Mouse (Mus musculus) hindbrain, embryonic 15.5 days (tissue): ENCODE measurements around the gene Hoxd3. TPM values are rescaled to one million over a fixed set of nuclear protein-coding genes. Genes with fewer than 3 reads are reported as not detected.

ENCODE experiments used
- ATAC-seq: fragments of 200-750 bp; cut with Nextera tagmentation; 2 replicates; pipeline ENCODE4 v1.8.0; 2017; ENCODE audit warnings: low read depth, moderate number of reproducible peaks, moderate TSS enrichment; ENCODE audit not compliant: low FRiP score
- H3K27ac ChIP-seq: fragments of 300-500 bp; sonication (generic); replicated peaks from 2 replicates; pipeline ENCODE4 v1.5.1; 2015; ENCODE audit warnings: mild to moderate bottlenecking, inconsistent platforms
- H3K27me3 ChIP-seq: fragments of 300-500 bp; sonication (generic); 2 replicates; pipeline ENCODE4 v1.6.1; 2015; ENCODE audit warnings: control low read depth, inconsistent platforms
- H3K36me3 ChIP-seq: fragments of 300-500 bp; sonication (generic); 2 replicates; pipeline ENCODE4 v1.6.1; 2015; ENCODE audit warnings: control low read depth, inconsistent platforms
- H3K4me1 ChIP-seq: fragments of 300-500 bp; sonication (generic); replicated peaks from 2 replicates; pipeline ENCODE4 v1.6.1; 2015; ENCODE audit warnings: control low read depth, inconsistent platforms
- H3K4me2 ChIP-seq: fragments of 300-500 bp; sonication (generic); 2 replicates; pipeline ENCODE4 v1.6.1; 2015; ENCODE audit warnings: moderate library complexity, mild to moderate bottlenecking, inconsistent platforms
- H3K4me3 ChIP-seq: fragments of 300-500 bp; sonication (generic); 2 replicates; pipeline ENCODE4 v1.5.1; 2015; ENCODE audit warnings: mild to moderate bottlenecking, inconsistent platforms
- H3K9ac ChIP-seq: fragments of 300-500 bp; sonication (generic); 2 replicates; pipeline ENCODE4 v1.6.1; 2015; ENCODE audit warnings: inconsistent platforms
- H3K9me3 ChIP-seq: fragments of 300-500 bp; sonication (generic); 2 replicates; pipeline ENCODE4 v1.6.1; 2016; ENCODE audit warnings: control low read depth, inconsistent platforms
- WGBS: fragments of 180-500 bp; shearing (Covaris S2); methylation state at CpG from one replicate; pipeline ENCODE4 v1.1.7; 2015; 5-methylcytosine and 5-hydroxymethylcytosine counted together
- polyA plus RNA-seq: library from polyadenylated mRNA; unstranded; fragments of >200 nt; fragmentation: Nextera tagmentation; extraction: Ambion mirVana; gene quantifications from 2 replicates; pipeline ENCODE4 v1.2.1, GENCODE M21; 2015

The Hoxd3 gene
- polyA plus RNA-seq, 1 experiment from 2014 or later, result 49.4 TPM

DNA sequence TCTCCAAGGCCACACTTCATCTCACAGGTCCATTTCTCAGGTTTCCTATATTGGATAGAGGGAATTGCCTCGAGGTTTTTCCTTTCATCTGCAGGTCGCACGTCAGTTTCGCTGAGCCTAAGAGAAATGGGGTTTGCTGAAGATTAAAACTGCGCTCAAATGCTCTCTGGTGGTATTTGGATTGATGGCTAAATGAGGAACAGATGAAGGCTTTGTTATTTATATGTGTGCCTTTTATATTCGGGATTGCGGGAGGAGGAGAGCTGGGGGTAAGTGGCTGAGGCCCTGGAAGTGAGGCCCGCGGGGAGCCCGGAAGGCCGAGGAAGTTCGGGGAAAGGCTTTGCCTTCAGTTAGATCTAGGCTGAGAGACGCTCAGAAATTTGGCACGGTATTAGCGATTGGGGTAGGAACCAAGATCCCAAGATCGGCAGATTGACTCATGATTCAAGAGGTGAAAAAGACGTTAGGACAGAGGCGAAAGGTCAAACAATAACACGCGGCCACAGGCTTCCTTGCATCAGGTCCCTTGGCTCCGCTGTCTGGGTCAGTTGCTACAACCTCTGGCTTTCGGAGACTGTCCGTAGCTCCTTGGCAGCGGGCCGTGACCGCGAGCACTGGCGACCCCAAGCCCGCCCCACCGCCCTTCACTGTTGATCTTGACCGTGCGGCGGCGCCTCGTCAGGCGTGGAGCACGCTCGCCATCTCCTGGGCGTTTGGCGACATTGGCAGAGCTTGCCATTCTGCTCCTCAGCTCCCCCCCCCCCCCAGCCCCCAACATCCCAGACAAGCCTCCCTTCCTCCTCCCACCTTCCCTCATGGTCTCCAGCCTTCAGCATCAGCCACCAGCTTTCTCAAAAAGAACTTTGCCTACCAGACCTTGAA lies 39.0 kb upstream of the Hoxd3 start:
- Histone ChIP-seq H3K9ac (no peak overlapping the region), H3K4me3 (peak overlapping the region; percentile 30), H3K9me3 (no peaks in the 10 kb centered on the region), H3K27me3 (peaks cover 95% of the 10 kb centered on the region), H3K36me3 (no peaks in the 10 kb centered on the region), H3K4me1 (peaks cover 13% of the 10 kb centered on the region), H3K27ac (no peak overlapping the region), H3K4me2 (peak overlapping the region; percentile 54)
- no peak; the same call in 1 of the 2 replicates for ATAC-seq
- WGBS, result 2% methylated on average over 40 of the region's 40 CpGs

GRCm38 (mm10) chr2:74673835-74674425 lies 37.8 kb upstream of the Hoxd3 start:
- 1% methylated on average over 23 of the region's 24 CpGs for WGBS
- Histone ChIP-seq H3K9ac (no peak overlapping the region), H3K4me1 (peaks cover 6% of the 10 kb centered on the region), H3K27ac (no peak overlapping the region), H3K9me3 (no peaks in the 10 kb centered on the region), H3K36me3 (no peaks in the 10 kb centered on the region), H3K4me2 (no peak overlapping the region), H3K4me3 (no peak overlapping the region), H3K27me3 (peaks cover 95% of the 10 kb centered on the region)
- no peak for ATAC-seq

DNA sequence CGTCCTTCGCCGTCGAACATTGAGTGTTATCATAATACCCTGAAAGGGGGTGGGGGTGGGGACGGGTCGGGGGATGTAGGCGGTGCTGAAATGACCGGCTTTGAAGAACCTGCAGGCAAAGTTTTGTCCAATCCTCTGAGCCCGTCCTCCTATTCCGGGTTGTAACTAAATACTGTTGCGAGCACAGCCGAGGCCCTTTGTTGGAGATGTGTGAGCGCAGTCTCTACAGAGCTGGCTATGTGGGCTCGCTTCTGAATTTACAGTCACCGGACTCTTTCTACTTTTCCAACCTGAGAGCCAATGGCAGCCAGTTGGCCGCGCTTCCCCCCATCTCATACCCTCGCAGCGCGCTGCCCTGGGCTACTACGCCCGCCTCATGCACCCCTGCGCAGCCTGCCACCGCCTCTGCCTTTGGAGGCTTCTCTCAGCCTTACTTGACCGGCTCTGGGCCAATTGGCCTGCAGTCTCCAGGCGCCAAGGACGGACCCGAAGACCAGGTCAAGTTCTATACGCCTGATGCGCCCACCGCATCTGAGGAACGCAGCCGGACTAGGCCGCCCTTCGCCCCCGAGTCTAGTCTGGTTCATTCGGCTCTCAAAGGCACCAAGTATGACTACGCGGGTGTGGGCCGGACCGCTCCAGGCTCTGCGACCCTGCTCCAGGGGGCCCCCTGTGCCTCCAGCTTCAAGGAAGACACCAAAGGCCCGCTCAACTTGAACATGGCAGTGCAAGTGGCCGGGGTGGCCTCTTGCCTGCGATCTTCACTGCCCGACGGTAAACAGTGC lies 36.7 kb upstream of the Hoxd3 start, which contains the start of gene Hoxd12:
Gene Hoxd12 (plus strand): TSS at position 133 of the 785 bp plus-strand sequence.
- ATAC-seq, result no peak
- Histone ChIP-seq H3K4me2 (no peak within 1 kb of the TSS), H3K4me3 (no peak within 1 kb of the TSS), H3K4me1 (peaks cover 6% of the 10 kb centered on the region), H3K9ac (no peak within 1 kb of the TSS), H3K27ac (no peak within 1 kb of the TSS), H3K9me3 (no peaks in the 10 kb centered on the region), H3K36me3 (no peaks in the 10 kb centered on the region), H3K27me3 (peaks cover 97% of the 10 kb centered on the region)
- 2% methylated on average over 47 of the region's 47 CpGs for WGBS

- Histone ChIP-seq H3K4me3 (no peak overlapping the region), H3K9me3 (no peaks in the 10 kb centered on the region), H3K27ac (no peak overlapping the region), H3K27me3 (peaks cover 99% of the 10 kb centered on the region), H3K4me1 (peaks cover 6% of the 10 kb centered on the region), H3K4me2 (no peak overlapping the region), H3K9ac (no peak overlapping the region), H3K36me3 (no peaks in the 10 kb centered on the region)
- WGBS, result 5% methylated on average over 24 of the region's 24 CpGs
- no peak for ATAC-seq
These were observed 36.0 kb upstream of the Hoxd3 start for GRCm38 (mm10) chr2:74675666-74676282.

DNA sequence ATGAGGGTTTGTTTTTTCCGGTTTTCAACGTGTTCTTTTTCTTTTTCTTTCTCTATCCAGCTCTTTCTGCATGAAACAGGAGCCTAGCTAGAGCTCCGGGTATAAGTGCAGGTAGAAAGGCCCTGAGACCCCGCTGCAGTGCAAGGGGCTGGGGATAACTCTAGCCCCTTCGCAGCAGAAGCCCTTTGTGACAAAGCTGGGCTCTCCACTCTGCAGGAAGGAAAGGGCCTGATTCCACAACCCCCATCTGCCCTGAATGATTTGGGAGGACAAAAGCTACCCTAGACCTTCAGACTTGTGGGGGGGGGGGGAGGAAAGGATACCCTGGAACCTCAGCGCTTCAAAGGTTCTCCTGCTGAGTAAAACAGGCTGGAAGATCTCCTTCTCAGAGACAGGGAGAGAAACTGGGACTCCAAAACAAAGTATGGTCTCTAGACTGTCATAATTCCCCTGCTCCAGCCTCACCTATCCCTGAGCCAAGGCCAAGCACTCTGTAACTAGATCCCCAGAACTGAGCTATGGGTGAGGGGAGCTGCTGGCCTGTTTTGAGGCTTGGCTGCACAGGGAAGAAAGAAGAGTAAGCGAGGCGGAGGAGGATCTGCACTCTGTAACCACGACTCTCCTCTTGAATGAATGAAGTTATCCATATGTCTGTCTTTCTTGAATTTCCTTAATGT lies 35.2 kb upstream of the Hoxd3 start:
- no peak for ATAC-seq
- H3K4me2 ChIP-seq, result no peak overlapping the region

DNA sequence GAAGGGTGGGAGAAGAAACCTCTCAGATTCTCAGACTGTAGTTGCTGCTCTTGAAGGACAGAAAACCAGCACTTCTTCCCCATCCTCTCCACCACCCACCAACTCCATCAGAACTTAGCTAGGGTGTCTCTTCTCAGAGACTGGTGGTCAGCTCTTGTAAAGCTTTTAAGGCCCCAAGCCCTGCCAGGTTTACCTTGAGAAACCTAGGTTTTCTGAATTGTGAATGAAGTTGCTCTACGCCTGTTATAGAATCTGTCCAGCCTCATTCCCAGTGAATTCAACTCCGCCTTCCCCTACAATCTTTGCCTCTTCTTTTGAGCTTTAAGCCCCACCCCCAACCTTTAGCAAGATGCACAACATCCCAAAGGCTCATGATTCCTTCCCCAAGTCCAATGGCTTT lies 34.6 kb upstream of the Hoxd3 start:
- whole genome bisulfite sequencing, result 11% methylated on average over 2 of the region's 2 CpGs
- no peak overlapping the region for H3K27ac ChIP-seq
- no peak for ATAC-seq

More for the DNA sequence above, 35.2 kb upstream of the Hoxd3 start:
- H3K9me3 ChIP-seq, result no peaks in the 10 kb centered on the region
- 3% methylated on average over 9 of the region's 9 CpGs for WGBS
- no peaks in the 10 kb centered on the region for H3K36me3 ChIP-seq
- peaks cover 100% of the 10 kb centered on the region for H3K27me3 ChIP-seq
- no peak overlapping the region for H3K9ac ChIP-seq
- peaks cover 6% of the 10 kb centered on the region for H3K4me1 ChIP-seq
- H3K27ac ChIP-seq, result no peak overlapping the region
- H3K4me3 ChIP-seq, result no peak overlapping the region

DNA sequence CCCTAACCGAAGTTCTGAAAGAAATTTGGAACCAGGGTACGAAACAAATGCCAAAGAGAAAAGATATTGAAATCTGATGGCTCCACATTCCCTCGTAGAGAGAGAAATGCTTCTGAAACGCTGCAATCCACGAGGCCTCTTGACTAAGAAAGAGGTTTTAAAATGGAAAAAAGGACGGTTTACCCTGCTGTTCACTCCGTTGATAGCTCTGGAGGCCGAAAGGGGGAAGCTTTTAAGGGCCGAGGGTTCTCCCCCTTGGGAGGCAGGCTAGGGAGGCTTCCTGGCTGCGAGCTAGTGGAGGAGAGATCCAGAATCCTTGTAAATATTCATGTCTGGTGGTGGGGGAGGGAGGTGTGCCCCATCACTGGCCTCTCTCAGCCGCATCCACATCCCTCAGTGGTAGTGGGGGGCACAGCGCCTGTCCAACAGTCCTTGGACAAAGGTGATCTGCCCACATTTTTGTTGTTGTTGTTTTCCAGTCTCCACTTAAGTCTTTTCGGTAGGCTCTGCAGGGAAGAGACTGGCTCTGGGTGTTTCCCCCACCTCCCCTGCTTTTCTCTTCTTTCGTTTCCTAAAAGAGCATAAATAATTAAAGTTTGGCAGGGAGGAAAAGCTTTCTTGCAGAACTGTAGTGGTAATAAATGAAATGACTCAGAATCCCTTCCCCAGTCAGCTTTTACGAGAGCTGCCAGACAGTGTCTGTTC lies 32.7 kb upstream of the Hoxd3 start, which contains the start of gene Hoxd11:
Gene Hoxd11 (plus strand): TSS at position 667 of the 705 bp plus-strand sequence.
- Histone ChIP-seq H3K4me2 (no peak within 1 kb of the TSS), H3K9me3 (no peaks in the 10 kb centered on the region), H3K27me3 (peaks cover 99% of the 10 kb centered on the region), H3K36me3 (no peaks in the 10 kb centered on the region), H3K4me1 (peaks cover 12% of the 10 kb centered on the region), H3K4me3 (no peak within 1 kb of the TSS), H3K27ac (no peak within 1 kb of the TSS), H3K9ac (no peak within 1 kb of the TSS)
- WGBS, result 1% methylated on average over 15 of the region's 15 CpGs
- no peak for ATAC-seq

More for the DNA sequence above, 34.6 kb upstream of the Hoxd3 start:
- H3K27me3 ChIP-seq, result peaks cover 100% of the 10 kb centered on the region
- H3K36me3 ChIP-seq, result no peaks in the 10 kb centered on the region
- no peaks in the 10 kb centered on the region for H3K9me3 ChIP-seq
- peaks cover 9% of the 10 kb centered on the region for H3K4me1 ChIP-seq
- H3K4me3 ChIP-seq, result no peak overlapping the region
- H3K4me2 ChIP-seq, result no peak overlapping the region
- H3K9ac ChIP-seq, result no peak overlapping the region

GRCm38 (mm10) chr2:74679596-74679971 lies 32.1 kb upstream of the Hoxd3 start:
- H3K27ac ChIP-seq, result no peak overlapping the region
- no peak overlapping the region for H3K4me3 ChIP-seq
- ATAC-seq, result no peak
- peaks cover 99% of the 10 kb centered on the region for H3K27me3 ChIP-seq
- H3K4me2 ChIP-seq, result no peak overlapping the region
- no peak overlapping the region for H3K9ac ChIP-seq
- under 1% methylated on average over 25 of the region's 26 CpGs for WGBS
- H3K9me3 ChIP-seq, result no peaks in the 10 kb centered on the region
- H3K4me1 ChIP-seq, result peaks cover 12% of the 10 kb centered on the region
- H3K36me3 ChIP-seq, result no peaks in the 10 kb centered on the region

DNA sequence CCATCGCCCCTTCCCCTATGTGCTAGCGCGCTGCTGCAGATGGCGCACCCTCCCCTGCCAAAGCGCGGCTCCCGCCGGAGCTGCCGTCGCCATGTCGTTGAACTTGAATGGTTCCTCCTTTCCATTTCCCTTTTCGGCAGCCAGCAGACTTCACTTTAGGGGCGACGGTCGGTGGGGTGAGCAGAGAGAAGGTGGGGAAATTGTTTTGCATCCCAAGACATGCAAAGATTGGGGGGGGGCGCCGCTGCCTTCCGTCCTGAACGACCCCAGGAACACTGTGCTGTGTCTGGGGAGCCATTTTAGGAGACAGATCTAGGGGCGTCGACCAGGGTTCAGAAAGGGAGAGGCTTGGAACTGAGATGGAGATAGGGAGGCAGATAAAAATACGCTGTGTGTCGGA lies 31.7 kb upstream of the Hoxd3 start:
- Histone ChIP-seq H3K4me2 (no peak overlapping the region), H3K36me3 (no peaks in the 10 kb centered on the region), H3K27ac (no peak overlapping the region), H3K4me3 (no peak overlapping the region), H3K4me1 (peaks cover 12% of the 10 kb centered on the region), H3K9me3 (no peaks in the 10 kb centered on the region), H3K27me3 (peaks cover 99% of the 10 kb centered on the region), H3K9ac (no peak overlapping the region)
- no peak for ATAC-seq
- WGBS, result under 1% methylated on average over 20 of the region's 23 CpGs

GRCm38 (mm10) chr2:74680561-74681398 lies 30.9 kb upstream of the Hoxd3 start:
- Histone ChIP-seq H3K36me3 (no peaks in the 10 kb centered on the region), H3K27ac (no peak overlapping the region), H3K4me1 (peaks cover 12% of the 10 kb centered on the region), H3K4me2 (no peak overlapping the region), H3K4me3 (no peak overlapping the region), H3K9me3 (no peaks in the 10 kb centered on the region), H3K27me3 (peaks cover 99% of the 10 kb centered on the region), H3K9ac (no peak overlapping the region)
- no peak for ATAC-seq
- under 1% methylated on average over 21 of the region's 21 CpGs for WGBS
